Mouse (Mus musculus) stomach, embryonic 14.5 days (tissue): Measurements from ENCODE around the gene Apol6. TPM values are rescaled to one million over a fixed set of nuclear protein-coding genes. Genes with fewer than 3 reads are reported as not detected.

Experiments
- ATAC-seq: fragments of 200-750 bp; cut with Nextera tagmentation; 2 replicates; pipeline ENCODE4 v1.8.0; 2017; ENCODE audit warnings: low read depth, moderate TSS enrichment; ENCODE audit not compliant: insufficient number of reproducible peaks, insufficient read depth, low FRiP score
- H3K27ac ChIP-seq: fragments of 300-500 bp; sonication (generic); 2 replicates; pipeline ENCODE4 v1.5.1; 2014; ENCODE audit warnings: mild to moderate bottlenecking, low read length, moderate library complexity, mixed read lengths
- H3K27me3 ChIP-seq: fragments of 300-500 bp; sonication (generic); 2 replicates; pipeline ENCODE4 v1.6.1; 2014; ENCODE audit warnings: low read length, control low read depth, mixed read lengths; ENCODE audit not compliant: control insufficient read depth, insufficient read depth
- H3K36me3 ChIP-seq: fragments of 300-500 bp; sonication (generic); 2 replicates; pipeline ENCODE4 v1.6.1; 2014; ENCODE audit warnings: mild to moderate bottlenecking, control low read depth, low read length, moderate library complexity, mixed read lengths; ENCODE audit not compliant: control insufficient read depth, insufficient read depth
- H3K4me1 ChIP-seq: fragments of 300-500 bp; sonication (generic); 2 replicates; pipeline ENCODE4 v1.6.1; 2014; ENCODE audit warnings: low read length, control low read depth, mixed read lengths; ENCODE audit not compliant: control insufficient read depth, insufficient read depth
- H3K4me2 ChIP-seq: fragments of 300-500 bp; sonication (generic); replicated peaks from 2 replicates; pipeline ENCODE4 v1.6.1; 2014; ENCODE audit warnings: low read depth, low read length, control low read depth
- H3K4me3 ChIP-seq: fragments of 300-500 bp; sonication (generic); 2 replicates; pipeline ENCODE4 v1.5.1; 2014; ENCODE audit warnings: low read depth, low read length, control low read depth
- H3K9ac ChIP-seq: fragments of 300-500 bp; sonication (generic); replicated peaks from 2 replicates; pipeline ENCODE4 v1.6.1; 2014; ENCODE audit warnings: low read depth, mild to moderate bottlenecking, control low read depth, low read length, moderate library complexity, mixed read lengths
- H3K9me3 ChIP-seq: fragments of 300-500 bp; sonication (generic); 2 replicates; pipeline ENCODE4 v1.6.1; 2016; ENCODE audit warnings: low read depth, low read length, control low read depth; ENCODE audit not compliant: control insufficient read depth
- WGBS: fragments of 180-500 bp; shearing (Covaris S2); extraction: QIAGEN DNeasy Blood & Tissue Kit; methylation state at CpG from one replicate; pipeline ENCODE4 v1.1.7; 2014; 5-methylcytosine and 5-hydroxymethylcytosine counted together
- polyA plus RNA-seq: library from polyadenylated mRNA; unstranded; fragments of >200 nt; fragmentation: Nextera tagmentation; extraction: Ambion mirVana; gene quantifications from 2 replicates; pipeline ENCODE4 v1.2.1, GENCODE M21; 2014

Gene Apol6
- 0.12 TPM in 1 of 2 replicates, not detected in the other for polyA plus RNA-seq

DNA sequence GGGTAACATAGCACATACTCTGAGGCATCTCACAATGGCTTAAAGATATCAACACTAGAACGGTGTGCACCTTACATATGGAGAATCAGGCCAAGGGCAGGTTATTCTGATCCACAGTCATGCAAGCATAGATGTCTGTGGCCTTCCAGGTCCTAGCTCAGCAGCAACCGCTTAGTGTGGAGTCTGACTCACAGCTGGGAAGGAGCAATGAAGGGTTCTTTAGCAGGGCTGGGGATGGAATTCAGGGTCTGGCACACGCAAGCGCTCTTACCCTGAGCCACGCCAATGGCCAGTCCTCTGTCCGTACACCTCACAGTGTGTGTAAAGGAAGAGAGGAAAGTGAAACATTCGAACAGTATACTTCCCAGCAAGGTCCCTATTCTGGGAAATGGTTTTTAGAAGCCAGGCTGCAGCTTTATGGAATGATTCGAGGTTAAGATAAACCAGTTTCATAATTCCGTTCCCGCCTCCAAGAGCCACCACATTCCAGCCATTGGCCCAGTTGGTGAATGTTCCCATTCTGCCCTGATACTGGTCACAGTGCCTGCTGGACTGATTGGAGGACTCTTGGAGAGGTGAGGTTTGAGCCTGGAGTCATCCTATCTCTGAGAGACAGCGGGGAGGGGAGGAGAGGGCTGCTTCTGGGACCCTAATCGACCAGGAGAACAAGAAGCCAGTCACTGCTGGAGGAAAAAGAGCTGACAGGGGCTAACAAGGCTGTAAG lies at the start of gene Apol6:
Gene Apol6 (plus strand): TSS at position 133 of the 724 bp plus-strand sequence.
- 78% methylated on average over 12 of the region's 12 CpGs for WGBS
- Histone ChIP-seq H3K4me1 (no peaks in the 10 kb centered on the region), H3K27me3 (no peaks in the 10 kb centered on the region), H3K4me3 (no peak within 1 kb of the TSS), H3K27ac (no peak within 1 kb of the TSS), H3K9ac (no peak within 1 kb of the TSS), H3K9me3 (no peaks in the 10 kb centered on the region), H3K36me3 (no peaks in the 10 kb centered on the region), H3K4me2 (no peak within 1 kb of the TSS)
- no peak for ATAC-seq

- 69% methylated on average over 2 of the region's 2 CpGs for WGBS
- Histone ChIP-seq H3K9ac (no peak overlapping the region), H3K9me3 (no peaks in the 10 kb centered on the region), H3K27ac (no peak overlapping the region), H3K36me3 (no peaks in the 10 kb centered on the region), H3K27me3 (no peaks in the 10 kb centered on the region), H3K4me1 (no peaks in the 10 kb centered on the region), H3K4me2 (no peak overlapping the region), H3K4me3 (no peak overlapping the region)
- no peak for ATAC-seq
These were observed 46.5 kb upstream of the Apol6 start for GRCm38 (mm10) chr15:76998048-76998447.

DNA sequence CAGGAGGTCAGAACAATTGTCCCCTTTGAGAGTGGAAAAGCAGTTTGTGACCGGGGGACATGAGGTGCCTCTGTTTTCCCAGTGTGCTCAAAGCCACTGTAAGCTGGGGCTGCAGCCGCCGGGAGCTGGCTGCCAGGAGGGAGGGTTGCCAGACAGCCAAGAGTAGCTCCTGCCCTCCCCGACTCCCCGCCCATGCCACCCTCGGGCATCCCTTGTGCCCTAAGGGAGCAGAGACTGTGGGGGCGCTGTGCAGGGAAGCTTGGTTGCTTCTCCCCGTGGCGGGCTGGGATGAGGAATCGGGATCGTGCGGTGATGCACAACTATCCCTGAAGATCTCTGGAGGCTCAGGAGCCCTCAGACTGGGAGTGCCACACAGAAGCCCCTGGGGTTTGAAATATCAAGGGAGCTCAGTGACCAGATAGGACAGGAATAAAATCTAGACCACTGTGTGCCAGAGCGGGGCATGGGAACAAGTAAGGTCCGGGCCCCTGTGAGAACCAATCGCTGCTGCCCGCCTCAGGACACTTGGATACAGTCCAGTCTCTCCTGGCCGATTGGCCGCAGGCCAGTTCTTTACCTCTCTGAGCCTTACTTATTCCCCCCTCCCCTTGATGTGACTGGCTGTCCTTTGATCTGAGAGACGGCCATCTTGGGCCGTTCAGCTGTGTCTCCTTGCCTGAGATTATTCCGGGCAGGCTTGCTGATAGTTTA lies 45.5 kb upstream of the Apol6 start:
- Histone ChIP-seq H3K27ac (no peak overlapping the region), H3K36me3 (no peaks in the 10 kb centered on the region), H3K9ac (no peak overlapping the region), H3K4me1 (no peaks in the 10 kb centered on the region), H3K9me3 (no peaks in the 10 kb centered on the region), H3K27me3 (no peaks in the 10 kb centered on the region), H3K4me3 (no peak overlapping the region), H3K4me2 (no peak overlapping the region)
- no peak for ATAC-seq
- 55% methylated on average over 21 of the region's 21 CpGs for WGBS

- Histone ChIP-seq H3K9ac (no peak overlapping the region), H3K9me3 (no peaks in the 10 kb centered on the region), H3K36me3 (no peaks in the 10 kb centered on the region), H3K4me1 (no peaks in the 10 kb centered on the region), H3K27me3 (no peaks in the 10 kb centered on the region), H3K27ac (no peak overlapping the region), H3K4me2 (no peak overlapping the region), H3K4me3 (no peak overlapping the region)
- WGBS, result 96% methylated on average over 3 of the region's 3 CpGs
- ATAC-seq, result no peak
These were observed 41.2 kb upstream of the Apol6 start for GRCm38 (mm10) chr15:77003173-77003867.

GRCm38 (mm10) chr15:77003868-77004215 lies 40.7 kb upstream of the Apol6 start:
- peak; percentile 56; the same call in 1 of the 2 replicates for ATAC-seq
- H3K27me3 ChIP-seq, result no peaks in the 10 kb centered on the region
- no peaks in the 10 kb centered on the region for H3K36me3 ChIP-seq
- no peak overlapping the region for H3K4me2 ChIP-seq
- no peak overlapping the region for H3K9ac ChIP-seq
- H3K9me3 ChIP-seq, result no peaks in the 10 kb centered on the region
- no peak overlapping the region for H3K4me3 ChIP-seq
- 17% methylated on average over 3 of the region's 3 CpGs for WGBS
- H3K4me1 ChIP-seq, result no peaks in the 10 kb centered on the region
- H3K27ac ChIP-seq, result no peak overlapping the region

- Histone ChIP-seq H3K9ac (no peak overlapping the region), H3K4me3 (no peak overlapping the region), H3K36me3 (no peaks in the 10 kb centered on the region), H3K27ac (no peak overlapping the region), H3K4me1 (peaks cover 8% of the 10 kb centered on the region), H3K9me3 (no peaks in the 10 kb centered on the region), H3K27me3 (no peaks in the 10 kb centered on the region), H3K4me2 (no peak overlapping the region)
- 90% methylated on average over 6 of the region's 6 CpGs for WGBS
- no peak for ATAC-seq
These were observed 35.7 kb upstream of the Apol6 start for GRCm38 (mm10) chr15:77008851-77009250.

GRCm38 (mm10) chr15:77013753-77014241 lies 30.7 kb upstream of the Apol6 start:
- Histone ChIP-seq H3K4me3 (no peak overlapping the region), H3K27me3 (no peaks in the 10 kb centered on the region), H3K4me2 (peak overlapping the region; percentile 20), H3K36me3 (no peaks in the 10 kb centered on the region), H3K9ac (no peak overlapping the region), H3K9me3 (no peaks in the 10 kb centered on the region), H3K4me1 (peaks cover 20% of the 10 kb centered on the region), H3K27ac (peak overlapping the region; percentile 66)
- peak; percentile 23; the same call in 1 of the 2 replicates for ATAC-seq
- WGBS, result 3% methylated on average over 15 of the region's 15 CpGs

GRCm38 (mm10) chr15:77014431-77014830 lies 30.1 kb upstream of the Apol6 start:
- ATAC-seq, result no peak
- Histone ChIP-seq H3K36me3 (no peaks in the 10 kb centered on the region), H3K27ac (peak overlapping the region; percentile 66; the same call in 1 of the 2 replicates), H3K4me2 (no peak overlapping the region), H3K4me1 (peaks cover 20% of the 10 kb centered on the region), H3K9ac (no peak overlapping the region; the same call in 1 of the 2 replicates), H3K9me3 (no peaks in the 10 kb centered on the region), H3K4me3 (no peak overlapping the region), H3K27me3 (no peaks in the 10 kb centered on the region)
- 51% methylated on average over 6 of the region's 6 CpGs for WGBS
